Mouse (Mus musculus) C3H10T1/2 (cell line): Measurements from ENCODE around the gene Rgmb. TPM values are rescaled to one million over a fixed set of nuclear protein-coding genes. Genes with fewer than 3 reads are reported as not detected.

ENCODE experiments used
- polyA plus RNA-seq, 2 experiments: library from polyadenylated mRNA; unstranded; fragments of >200 nt; fragmentation: generic; extraction: Trizol; gene quantifications; one replicate each; pipeline ENCODE4 v1.2.1; 2012; ENCODE audit warnings: missing spikeins in 2 of 2

The Rgmb gene
- 10 to 100 TPM in 1 of 2 experiments, 1 to 10 TPM in 1; 1.6 to 18.0 TPM for polyA plus RNA-seq

DNA sequence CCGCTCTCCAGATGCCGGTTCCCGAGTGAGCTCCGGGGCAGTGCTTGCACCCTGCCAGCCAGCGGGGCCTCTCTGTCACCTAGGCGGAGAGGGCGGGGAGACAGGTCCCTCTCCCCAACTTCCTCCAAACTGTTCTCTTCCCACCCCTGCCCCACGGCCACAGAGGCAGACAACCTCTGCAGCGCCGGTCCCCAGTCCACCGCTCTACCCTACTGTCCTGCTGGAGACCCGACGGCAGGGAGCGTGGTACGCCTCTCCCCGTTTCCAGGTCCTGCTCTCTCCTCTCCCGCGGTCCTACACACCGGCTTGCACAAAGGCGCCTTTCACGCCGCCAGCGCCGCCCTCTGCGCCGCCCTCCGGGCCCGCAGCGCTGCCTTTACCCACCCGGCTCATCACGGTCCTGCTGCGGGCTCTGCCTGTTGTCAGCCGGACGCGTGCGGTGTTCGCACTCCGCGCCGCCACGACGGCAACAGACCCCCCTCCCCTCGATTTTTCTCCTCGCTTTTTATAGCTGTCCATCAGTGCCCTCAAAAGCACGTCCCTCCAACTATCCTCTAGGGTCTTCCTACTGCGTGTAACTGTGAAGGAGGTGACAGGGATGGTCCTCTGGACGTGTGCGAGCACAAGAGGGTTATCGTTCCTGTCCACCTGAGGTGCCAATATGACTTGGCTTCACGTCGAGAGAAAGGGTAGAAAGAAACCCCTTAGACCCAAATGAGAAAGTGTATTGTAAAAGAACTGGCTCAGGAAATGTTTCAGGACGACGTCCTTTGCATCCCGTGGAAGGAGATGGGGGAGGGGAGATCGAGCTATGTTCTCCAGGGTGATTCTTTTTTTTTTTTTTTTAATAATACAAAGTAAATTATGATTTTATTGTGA, at the start of gene Rgmb:
Rgmb (minus strand) TSS at position 274 of the 879 bp plus-strand sequence.

Other genes with a start within 250 kb of the Rgmb start
- 1 to 10 TPM in 1 of 2 experiments, under 1 TPM in 1; 0.49 to 2.2 TPM for gene Chd1, start 126.1 kb downstream of the Rgmb start, polyA plus RNA-seq